Mouse (Mus musculus) C2C12 (cell line): ENCODE measurements at regions not wholly inside any gene's neighbourhood (a gene's known extent, or its start where the extent isn't known, plus 50 kb on each side); places are given as distances from the start of the nearest gene placed in this dataset.
A peak's percentile ranks its signal among the peaks of the same experiment; 100 is the strongest.

Experiments
- H3K27me3 ChIP-seq: one replicate; pipeline ENCODE4 v1.6.1; 2011; ENCODE audit not compliant: control insufficient read depth, insufficient read depth, insufficient read length
- H3K36me3 ChIP-seq: one replicate; pipeline ENCODE4 v1.6.1; 2011; ENCODE audit not compliant: control insufficient read depth, insufficient read depth
- H3K4me3 ChIP-seq: one replicate; pipeline ENCODE4 v1.5.1; 2011; ENCODE audit warnings: mild to moderate bottlenecking, control low read depth; ENCODE audit not compliant: poor library complexity, insufficient read depth, severe bottlenecking
- H3K79me2 ChIP-seq: one replicate; pipeline ENCODE4 v1.6.1; 2011; ENCODE audit not compliant: control insufficient read depth, insufficient read depth
- H3K79me3 ChIP-seq: one replicate; pipeline ENCODE4 v1.6.1; 2011; ENCODE audit warnings: low read depth, control low read depth
- H3ac ChIP-seq: one replicate; pipeline ENCODE3; 2011; ENCODE audit warnings: low read depth; ENCODE audit not compliant: control insufficient read depth, insufficient read length
- CEBPB ChIP-seq: IDR thresholded peaks from one replicate; pipeline ENCODE4 v1.6.1; 2011; ENCODE audit warnings: low read depth, mild to moderate bottlenecking, control low read depth, moderate library complexity
- CTCF ChIP-seq: IDR thresholded peaks from one replicate; pipeline ENCODE4 v1.5.1; 2011; ENCODE audit not compliant: control insufficient read depth, insufficient read depth, insufficient read length
- FOSL1 ChIP-seq: IDR thresholded peaks from one replicate; pipeline ENCODE4 v1.8.0; 2011; ENCODE audit warnings: mild to moderate bottlenecking, low read length; ENCODE audit not compliant: poor library complexity, insufficient read depth, severe bottlenecking
- MAX ChIP-seq: IDR thresholded peaks from one replicate; pipeline ENCODE4 v1.6.1; 2011; ENCODE audit warnings: mild to moderate bottlenecking, control low read depth
- MYOD1 ChIP-seq: IDR thresholded peaks from one replicate; pipeline ENCODE4 v1.6.1; 2011; ENCODE audit warnings: low read depth; ENCODE audit not compliant: control insufficient read depth, insufficient read length
- MYOG ChIP-seq: IDR thresholded peaks from one replicate; pipeline ENCODE4 v1.6.1; 2011; ENCODE audit not compliant: control insufficient read depth, insufficient read length; ENCODE audit errors: extremely low read depth
- USF1 ChIP-seq: IDR thresholded peaks from one replicate; pipeline ENCODE4 v1.6.1; 2011; ENCODE audit warnings: low read depth, mild to moderate bottlenecking, control low read depth, moderate library complexity

GRCm38 (mm10) chr1:72108678-72109077 lies 103.4 kb downstream of the Mreg start:
- H3K36me3 ChIP-seq: no peaks in the 10 kb centered on the region
- no peaks in the 10 kb centered on the region for H3K79me3 ChIP-seq
- no peaks in the 10 kb centered on the region for H3K27me3 ChIP-seq
- no peak overlapping the region for H3K4me3 ChIP-seq
- no peak overlapping the region for H3ac ChIP-seq
- TF ChIP-seq MAX: no peak
- peak; percentile 17 for TF ChIP-seq MYOD1
- no peaks in the 10 kb centered on the region for H3K79me2 ChIP-seq

DNA sequence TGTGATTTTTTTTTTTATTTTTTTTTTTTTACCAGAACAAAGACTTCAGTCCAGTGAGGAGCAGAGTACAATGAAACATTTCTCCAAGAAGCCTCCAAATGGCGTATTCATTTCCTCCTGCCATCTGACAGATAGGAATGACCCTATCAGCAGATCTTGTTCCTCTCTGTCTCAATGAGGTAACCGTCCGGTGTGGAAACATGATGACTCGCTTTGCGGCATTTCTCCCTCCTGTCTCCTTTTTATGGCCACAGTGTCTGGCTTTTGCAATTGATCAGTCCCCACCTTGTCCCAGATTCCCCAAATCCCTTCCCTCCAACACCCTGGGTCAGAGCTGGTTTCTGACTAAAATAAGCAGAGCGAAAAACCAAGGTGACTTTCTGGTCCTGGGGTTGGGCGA lies 105.0 kb downstream of the Mreg start:
- Histone ChIP-seq H3K36me3 (no peaks in the 10 kb centered on the region), H3ac (no peak overlapping the region), H3K4me3 (no peak overlapping the region), H3K79me2 (no peaks in the 10 kb centered on the region), H3K79me3 (no peaks in the 10 kb centered on the region), H3K27me3 (no peaks in the 10 kb centered on the region)
- TF ChIP-seq MYOG: no peak
- peak; percentile 53 for TF ChIP-seq MYOD1
- no peak for TF ChIP-seq USF1
- TF ChIP-seq FOSL1: no peak
- TF ChIP-seq CTCF: no peak
- peak; percentile 63 for TF ChIP-seq CEBPB
- no peak for TF ChIP-seq MAX

DNA sequence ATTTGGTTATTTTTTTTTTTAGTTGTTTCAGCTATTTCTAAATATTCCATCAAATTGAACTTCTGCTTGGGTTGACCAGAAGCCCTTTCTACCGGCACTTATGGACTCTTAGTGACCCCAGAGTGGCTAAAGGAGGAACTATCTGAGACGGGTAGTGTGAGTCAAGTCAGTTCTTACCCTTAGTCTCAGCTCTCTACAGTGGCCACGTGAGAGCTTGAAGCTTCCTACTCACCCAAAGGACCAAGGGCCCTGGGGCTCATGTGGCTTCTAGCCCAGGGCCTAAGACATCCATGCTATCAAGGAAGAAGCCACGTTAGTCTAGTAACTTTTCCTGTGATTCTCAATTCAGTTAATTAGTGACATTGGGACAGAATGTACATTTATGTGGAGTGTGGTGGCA lies 105.5 kb downstream of the Mreg start:
- Histone ChIP-seq H3K79me2 (no peaks in the 10 kb centered on the region), H3K79me3 (no peaks in the 10 kb centered on the region), H3ac (no peak overlapping the region), H3K36me3 (no peaks in the 10 kb centered on the region), H3K27me3 (no peaks in the 10 kb centered on the region), H3K4me3 (no peak overlapping the region)
- no peak for TF ChIP-seq CEBPB
- TF ChIP-seq USF1: no peak
- no peak for TF ChIP-seq CTCF
- TF ChIP-seq FOSL1: no peak
- no peak for TF ChIP-seq MYOD1

GRCm38 (mm10) chr1:72105435-72106057 lies 106.6 kb downstream of the Mreg start:
- no peak overlapping the region for H3ac ChIP-seq
- no peak overlapping the region for H3K4me3 ChIP-seq
- H3K27me3 ChIP-seq: no peaks in the 10 kb centered on the region
- TF ChIP-seq MAX: no peak
- TF ChIP-seq MYOD1: peak; percentile 80
- no peak for TF ChIP-seq CEBPB
- no peak for TF ChIP-seq MYOG
- TF ChIP-seq CTCF: no peak
- TF ChIP-seq FOSL1: peak; percentile 15
- no peak for TF ChIP-seq USF1
- H3K36me3 ChIP-seq: no peaks in the 10 kb centered on the region
- H3K79me2 ChIP-seq: no peaks in the 10 kb centered on the region
- no peaks in the 10 kb centered on the region for H3K79me3 ChIP-seq

- H3K79me2 ChIP-seq: no peaks in the 10 kb centered on the region
- TF ChIP-seq MYOD1: no peak
- TF ChIP-seq CEBPB: no peak
- TF ChIP-seq MYOG: no peak
- no peak for TF ChIP-seq CTCF
- no peak for TF ChIP-seq USF1
- TF ChIP-seq MAX: no peak
- TF ChIP-seq FOSL1: no peak
- H3ac ChIP-seq: no peak overlapping the region
- H3K36me3 ChIP-seq: no peaks in the 10 kb centered on the region
- H3K79me3 ChIP-seq: no peaks in the 10 kb centered on the region
- H3K4me3 ChIP-seq: no peak overlapping the region
- H3K27me3 ChIP-seq: no peaks in the 10 kb centered on the region
Measured at GRCm38 (mm10) chr1:72103962-72104361, 108.1 kb downstream of the Mreg start.

DNA sequence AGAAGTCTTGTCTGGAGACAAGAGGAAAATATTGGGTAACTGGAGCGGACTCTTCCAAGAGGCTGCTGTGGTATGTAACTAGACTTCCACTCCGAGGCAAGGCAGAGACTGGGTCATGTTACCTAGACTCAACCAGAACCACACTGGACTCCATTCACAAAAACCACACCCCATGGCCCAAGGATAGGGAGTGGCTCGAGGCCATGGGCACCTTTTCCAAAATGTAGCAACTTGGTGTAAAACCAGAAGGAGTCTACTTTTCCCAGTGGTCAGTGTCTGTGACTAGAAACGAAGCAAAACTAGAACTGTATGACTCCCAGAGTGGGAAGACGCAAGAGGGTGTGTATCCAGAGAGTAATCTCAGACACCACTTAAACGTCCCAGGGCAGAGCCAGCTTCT lies 108.7 kb downstream of the Mreg start:
- H3K79me2 ChIP-seq: no peaks in the 10 kb centered on the region
- H3K36me3 ChIP-seq: no peaks in the 10 kb centered on the region
- no peak overlapping the region for H3ac ChIP-seq
- TF ChIP-seq FOSL1 (no peak), MYOG (no peak), MAX (no peak), CTCF (no peak), MYOD1 (no peak), USF1 (no peak), CEBPB (no peak)
- no peaks in the 10 kb centered on the region for H3K27me3 ChIP-seq
- no peak overlapping the region for H3K4me3 ChIP-seq
- no peaks in the 10 kb centered on the region for H3K79me3 ChIP-seq
